Comparison of ENCODE assay signal across 18 mouse cellular contexts in genomic region chr14:79239402-79239801, GRCm38 (mm10). TPM values are rescaled to one million over a fixed set of nuclear protein-coding genes. Genes with fewer than 3 reads are reported as not detected.
DNase-seq lines count a peak whose midpoint lies in the region; ATAC-seq lines count a peak whose summit lies in the region.
"Had no signal": no experiment of that assay in that cellular context is flagged by ENCODE, and none has a peak within 500 bp of the region (broad histone marks: within the 10 kb centered on the region; RNA-seq: fewer than 3 reads in every experiment).

No protein-coding gene starts in this region.

- H3K4me1 ChIP-seq in forebrain, embryonic 10.5 days: peaks cover 33% of the 10 kb centered on the region
- H3K4me1 ChIP-seq in forebrain, embryonic 13.5 days: peaks cover 6% of the 10 kb centered on the region; the same call in 1 of the 2 replicates
- no peaks in the 10 kb centered on the region for H3K4me1 ChIP-seq in neural tube, embryonic 13.5 days (replicated peaks)
- H3K4me1 ChIP-seq in neural tube, embryonic 15.5 days: 0 out of 2 replicates have a peak, but pooled peaks cover 4% of the 10 kb centered on the region
- H3K4me1 ChIP-seq: kidney, embryonic 15.5 days had no signal

- peaks cover 4% of the 10 kb centered on the region for H3K9me3 ChIP-seq in forebrain, embryonic 10.5 days
- H3K9me3 ChIP-seq in forebrain, embryonic 13.5 days (replicated peaks): peaks cover 5% of the 10 kb centered on the region; the same call in 1 of the 2 replicates
- peaks cover 8% of the 10 kb centered on the region; the same call in 1 of the 2 replicates for H3K9me3 ChIP-seq in neural tube, embryonic 13.5 days
- H3K9me3 ChIP-seq in neural tube, embryonic 15.5 days (replicated peaks): no peaks in the 10 kb centered on the region
- H3K9me3 ChIP-seq: embryonic facial prominence, embryonic 15.5 days; G1E; kidney, embryonic 15.5 days; limb, embryonic 15.5 days had no signal

- DNase-seq in forebrain, embryonic 10.5 days (ENCODE audit: extremely low spot score, low spot score): no peak
- peak; percentile 55 to 66 for DNase-seq in left cerebral cortex, adult 9 months (ENCODE audit: low spot score in 2 of 2)
- DNase-seq in thymus, postnatal 25 days: peak; percentile 53
- DNase-seq in ovary, postnatal 14 days (ENCODE audit: low spot score): no peak
- DNase-seq in kidney, adult 18-20 months: no peak
- DNase-seq: adrenal gland, postnatal 36 days; cerebellum, adult 11 months; lung, adult 2 months had no signal

- peak overlapping the region; percentile 25; the same call in 1 of the 2 replicates for H3K27ac ChIP-seq in forebrain, embryonic 10.5 days
- no peak overlapping the region for H3K27ac ChIP-seq in forebrain, embryonic 13.5 days
- H3K27ac ChIP-seq in neural tube, embryonic 13.5 days (replicated peaks): no peak overlapping the region
- no peak overlapping the region for H3K27ac ChIP-seq in neural tube, embryonic 15.5 days (replicated peaks)
- H3K27ac ChIP-seq: embryonic facial prominence, embryonic 15.5 days; hindbrain, postnatal 0 days; kidney, embryonic 15.5 days; limb, embryonic 15.5 days had no signal

- H3K4me3 ChIP-seq in forebrain, embryonic 10.5 days: no peak overlapping the region
- no peak overlapping the region for H3K4me3 ChIP-seq in forebrain, embryonic 13.5 days
- no peak overlapping the region for H3K4me3 ChIP-seq in neural tube, embryonic 13.5 days
- no peak overlapping the region for H3K4me3 ChIP-seq in neural tube, embryonic 15.5 days (replicated peaks)
- H3K4me3 ChIP-seq: embryonic facial prominence, embryonic 15.5 days; kidney, embryonic 15.5 days; limb, embryonic 15.5 days; myocyte had no signal

- no peak overlapping the region for H3K9ac ChIP-seq in forebrain, embryonic 13.5 days
- no peak overlapping the region for H3K9ac ChIP-seq in neural tube, embryonic 13.5 days
- no peak overlapping the region for H3K9ac ChIP-seq in neural tube, embryonic 15.5 days (replicated peaks)
- H3K9ac ChIP-seq: embryonic facial prominence, embryonic 15.5 days; kidney, embryonic 15.5 days; limb, embryonic 15.5 days had no signal

- no peak overlapping the region for H3K4me2 ChIP-seq in forebrain, embryonic 13.5 days
- H3K4me2 ChIP-seq in neural tube, embryonic 13.5 days: no peak overlapping the region
- no peak overlapping the region for H3K4me2 ChIP-seq in neural tube, embryonic 15.5 days
- H3K4me2 ChIP-seq: embryonic facial prominence, embryonic 15.5 days; kidney, embryonic 15.5 days; limb, embryonic 15.5 days had no signal

- H3K27me3 ChIP-seq in forebrain, embryonic 10.5 days (ENCODE audit: poor library complexity, severe bottlenecking): no peaks in the 10 kb centered on the region
- H3K27me3 ChIP-seq in forebrain, embryonic 13.5 days: no peaks in the 10 kb centered on the region
- H3K27me3 ChIP-seq in neural tube, embryonic 13.5 days: no peaks in the 10 kb centered on the region
- H3K27me3 ChIP-seq in neural tube, embryonic 15.5 days (replicated peaks): no peaks in the 10 kb centered on the region
- H3K27me3 ChIP-seq: embryonic facial prominence, embryonic 15.5 days; kidney, embryonic 15.5 days; limb, embryonic 15.5 days had no signal

- 95% methylated on average over 12 of the region's 12 CpGs for WGBS in forebrain, embryonic 10.5 days
- 92% methylated on average over 12 of the region's 12 CpGs for WGBS in forebrain, embryonic 13.5 days
- 93% methylated on average over 12 of the region's 12 CpGs for WGBS in neural tube, embryonic 13.5 days
- 92% methylated on average over 12 of the region's 12 CpGs for WGBS in neural tube, embryonic 15.5 days

- H3K36me3 ChIP-seq in forebrain, embryonic 10.5 days (replicated peaks): no peaks in the 10 kb centered on the region; the same call in 1 of the 2 replicates
- no peaks in the 10 kb centered on the region for H3K36me3 ChIP-seq in forebrain, embryonic 13.5 days (ENCODE audit: poor library complexity, severe bottlenecking)
- no peaks in the 10 kb centered on the region for H3K36me3 ChIP-seq in neural tube, embryonic 13.5 days
- H3K36me3 ChIP-seq in neural tube, embryonic 15.5 days: no peaks in the 10 kb centered on the region
- H3K36me3 ChIP-seq: embryonic facial prominence, embryonic 15.5 days; G1E; kidney, embryonic 15.5 days; limb, embryonic 15.5 days had no signal

- ATAC-seq in forebrain, embryonic 13.5 days: no peak
- 0 out of 2 replicates have a peak, but pooled peaks have one; percentile 48 for ATAC-seq in neural tube, embryonic 13.5 days (ENCODE audit: low read depth)
- ATAC-seq in neural tube, embryonic 15.5 days (ENCODE audit: low FRiP score): no peak
- ATAC-seq: hindbrain, postnatal 0 days had no signal

RNA-seq across cellular contexts. Expression of gene Zfp957, which starts 7.8 kb away (rescaled TPM):
- polyA plus RNA-seq in forebrain, embryonic 10.5 days (2016; fragmentation: Nextera tagmentation; extraction: Ambion mirVana): not detected in 2 replicates
- not detected in 2 replicates for polyA plus RNA-seq in forebrain, embryonic 13.5 days (2015; fragmentation: Nextera tagmentation; extraction: Ambion mirVana)
- polyA plus RNA-seq in neural tube, embryonic 13.5 days (2015; fragmentation: Nextera tagmentation; extraction: Ambion mirVana): not detected in 2 replicates
- polyA plus RNA-seq in neural tube, embryonic 15.5 days (2015; fragmentation: Nextera tagmentation; extraction: Ambion mirVana): not detected in 2 replicates
- polyA plus RNA-seq: embryonic facial prominence, embryonic 15.5 days; G1E; heart, embryonic 14.5 days; hindbrain, postnatal 0 days; limb, embryonic 15.5 days; lung, adult 2 months; myocyte had no signal

Comparison
In these comparisons a context has a peak if more than half of its experiments do, and no peak if none do; other contexts are left out.
1. DNase-seq: peak in left cerebral cortex, adult 9 months (2 of 2) and thymus, postnatal 25 days (single experiment); none in forebrain, embryonic 10.5 days (single experiment), ovary, postnatal 14 days (single experiment) and kidney, adult 18-20 months (single experiment).